Mouse (Mus musculus) testis, postnatal 10 days (tissue): ENCODE measurements around the gene Golim4.
A peak's percentile ranks its signal among the peaks of the same experiment; 100 is the strongest.

Experiments used
- DNase-seq: peaks from one replicate; pipeline ENCODE4 v3.0.0; 2021; ENCODE audit warnings: low spot score

Gene Golim4

DNA sequence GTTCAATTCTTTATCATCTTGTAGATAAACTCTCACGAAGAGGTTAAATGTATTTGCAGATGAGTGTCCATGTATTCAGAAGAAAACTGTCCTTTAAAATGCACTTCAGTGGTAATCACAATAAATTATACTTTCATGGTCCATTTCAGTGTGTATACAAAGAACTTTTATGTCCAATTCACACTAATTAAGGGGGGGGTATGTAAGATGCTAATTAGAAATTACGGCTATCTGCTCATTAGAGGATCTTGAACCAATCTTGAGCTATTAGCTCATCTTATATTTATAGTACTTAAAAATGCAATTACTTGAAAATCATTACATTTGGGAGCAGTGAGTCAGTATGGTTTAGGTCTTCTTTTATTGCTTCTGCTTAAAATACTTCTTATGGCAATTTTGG lies 31.6 kb downstream of the Golim4 start:
- no peak for DNase-seq

DNA sequence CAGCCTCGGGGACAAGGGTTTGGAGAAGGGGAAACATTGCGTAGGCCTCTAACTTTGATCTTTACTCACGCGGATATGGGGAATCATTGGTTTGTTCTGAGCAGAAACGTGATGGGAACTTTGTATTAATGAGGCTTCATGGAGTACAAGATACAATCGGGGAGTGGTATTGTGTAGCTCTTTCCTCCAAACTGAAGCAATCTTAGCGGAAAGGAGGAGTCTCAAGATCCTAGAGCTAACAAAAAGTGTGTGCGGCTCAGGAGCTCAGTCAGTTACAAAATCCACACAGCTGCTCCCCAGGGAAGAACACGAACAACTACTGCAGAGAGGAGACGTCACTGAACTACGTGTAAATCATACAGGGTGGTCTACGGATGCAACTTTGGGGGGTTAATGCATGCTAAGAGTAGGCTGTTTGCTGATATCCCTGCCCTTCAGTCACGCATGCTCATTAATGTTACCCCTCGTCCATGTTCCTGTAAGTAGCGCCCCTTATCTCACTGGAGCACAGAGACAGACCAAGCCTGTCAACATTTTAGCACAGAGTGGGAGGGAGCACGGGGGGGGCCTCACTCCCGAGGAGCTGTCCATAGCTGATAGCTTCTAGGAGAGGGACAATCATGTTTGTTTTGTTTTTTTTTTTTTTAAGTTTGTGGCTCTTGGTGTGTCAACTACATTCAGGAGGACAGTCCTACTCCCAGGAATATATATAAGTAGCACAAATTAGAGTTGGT lies 38.8 kb downstream of the Golim4 start:
- no peak for DNase-seq

DNA sequence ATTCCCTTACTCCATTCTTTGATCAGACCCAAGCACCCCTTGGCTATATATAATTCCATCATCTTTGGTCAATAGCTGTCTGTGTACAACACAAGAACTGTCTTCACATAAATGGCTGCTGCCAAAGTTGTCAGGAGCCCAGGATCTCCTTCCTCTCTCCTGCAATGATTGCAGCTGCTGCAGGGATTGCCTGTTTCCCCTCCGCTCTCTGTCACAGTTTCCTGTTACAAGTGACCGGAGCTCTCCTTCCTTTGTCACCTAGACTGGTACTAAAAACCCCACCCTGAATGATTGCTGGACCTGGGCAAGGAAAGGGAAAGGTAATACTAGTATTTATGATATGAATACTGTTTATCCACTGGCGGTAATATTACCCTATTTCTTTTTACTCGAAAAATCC lies 44.0 kb downstream of the Golim4 start:
- no peak for DNase-seq

DNA sequence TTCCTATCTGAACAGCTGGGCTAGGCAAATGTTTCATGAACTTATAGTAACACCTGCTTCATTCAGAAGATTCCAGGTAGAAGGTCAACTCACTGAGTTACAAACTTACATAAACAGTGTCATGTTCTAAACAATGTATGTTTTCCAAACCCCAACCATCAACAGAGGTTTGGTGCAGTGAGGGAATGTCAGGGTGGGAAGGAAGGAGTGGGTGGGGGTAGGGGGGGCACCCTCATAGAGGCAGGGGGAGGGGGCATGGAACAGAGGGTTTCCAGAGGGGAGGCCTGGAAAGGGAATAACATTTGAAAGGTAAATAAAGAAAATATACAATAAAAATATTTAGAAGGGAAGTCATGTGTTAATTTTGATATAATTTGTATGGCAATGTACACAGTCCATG lies 46.0 kb downstream of the Golim4 start:
- DNase-seq = no peak

DNA sequence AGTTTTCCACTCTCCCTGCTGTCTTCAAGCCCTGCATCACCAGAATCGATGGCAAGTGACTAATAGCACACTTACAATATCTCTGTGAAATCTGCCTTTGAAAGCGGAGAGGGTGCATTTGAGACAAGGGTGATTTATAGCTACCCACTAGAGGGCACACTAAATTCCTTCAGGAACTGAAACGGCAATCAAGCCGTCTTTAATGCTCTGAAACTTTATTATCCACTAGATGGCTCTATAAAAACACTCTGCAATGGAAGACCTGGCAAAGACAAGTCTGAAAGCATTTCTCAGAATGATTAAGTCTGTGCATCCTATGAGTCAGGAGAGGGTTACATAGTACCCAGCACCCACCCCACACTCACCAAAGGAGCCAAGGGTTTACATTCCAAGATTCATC lies 46.5 kb downstream of the Golim4 start:
- no peak for DNase-seq

DNA sequence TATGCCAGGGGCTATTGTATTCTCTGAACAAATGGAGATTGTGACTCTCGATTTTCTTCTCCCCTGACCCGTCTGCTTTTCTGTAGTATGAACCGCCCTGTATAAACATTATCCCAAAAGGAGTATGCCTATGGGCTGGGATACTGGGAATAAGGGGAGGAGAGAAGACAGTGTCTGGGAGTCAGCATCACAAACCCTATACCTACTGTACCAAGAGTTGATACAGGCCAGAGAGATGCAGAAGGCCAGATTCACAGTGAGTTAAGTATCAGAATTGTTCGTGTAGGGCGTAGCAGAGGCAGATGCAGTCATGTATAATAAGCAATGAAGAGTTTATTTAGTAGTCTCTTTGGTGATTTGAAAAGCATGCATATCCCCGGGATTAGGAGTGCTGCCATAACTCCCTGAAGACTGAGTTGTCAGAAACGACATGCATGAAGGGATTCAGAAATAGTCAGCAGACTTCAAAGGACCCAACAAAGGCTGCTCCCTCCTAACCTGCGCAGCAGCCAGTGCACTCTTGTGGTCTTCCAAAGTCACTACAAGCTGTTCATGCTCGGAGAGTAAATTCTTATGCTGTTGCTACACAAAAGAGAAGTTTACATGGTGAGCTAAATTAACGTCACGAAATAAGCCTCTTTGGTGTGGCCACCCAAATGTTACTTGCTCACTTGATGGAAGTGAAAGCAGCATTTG lies 54.7 kb downstream of the Golim4 start:
- no peak for DNase-seq

DNA sequence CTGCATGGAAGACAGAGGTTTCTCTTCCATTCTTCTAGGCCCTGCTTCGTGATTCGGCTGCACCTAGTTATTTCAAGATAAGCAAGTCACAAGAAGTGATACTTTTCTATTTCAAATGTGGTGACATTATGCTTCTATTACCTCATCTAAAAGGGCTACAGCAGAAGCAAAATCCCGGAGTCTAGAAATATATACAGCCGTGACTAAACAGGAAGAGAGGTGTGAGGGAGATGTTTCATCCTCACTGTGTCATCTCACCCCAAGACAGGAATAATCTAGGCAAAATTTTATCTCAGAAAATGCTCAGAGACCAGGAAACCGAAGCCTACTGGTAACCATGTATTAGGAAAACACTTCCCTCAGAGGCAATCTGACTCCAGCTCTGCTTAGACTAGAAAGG lies 61.7 kb downstream of the Golim4 start:
- no peak for DNase-seq

DNA sequence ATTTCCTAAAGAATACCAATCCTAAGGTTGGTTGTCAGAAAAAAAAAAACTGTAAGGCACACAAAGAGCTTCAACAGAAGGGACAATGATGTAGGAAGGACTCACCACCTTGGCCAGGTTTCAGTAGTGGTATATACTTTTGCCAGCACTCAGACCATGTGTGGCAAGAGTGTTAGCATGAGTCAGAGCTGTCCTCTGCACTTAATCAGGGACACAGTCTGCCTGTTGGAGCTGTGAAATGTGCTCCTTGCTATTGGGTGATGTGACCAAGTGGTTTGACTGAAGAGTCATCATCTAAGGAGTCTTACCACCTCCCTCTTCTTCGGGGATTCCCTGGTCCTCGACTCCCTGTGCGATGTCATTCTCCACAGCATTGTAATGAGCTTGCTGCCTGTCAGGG lies 65.2 kb downstream of the Golim4 start:
- no peak for DNase-seq

DNA sequence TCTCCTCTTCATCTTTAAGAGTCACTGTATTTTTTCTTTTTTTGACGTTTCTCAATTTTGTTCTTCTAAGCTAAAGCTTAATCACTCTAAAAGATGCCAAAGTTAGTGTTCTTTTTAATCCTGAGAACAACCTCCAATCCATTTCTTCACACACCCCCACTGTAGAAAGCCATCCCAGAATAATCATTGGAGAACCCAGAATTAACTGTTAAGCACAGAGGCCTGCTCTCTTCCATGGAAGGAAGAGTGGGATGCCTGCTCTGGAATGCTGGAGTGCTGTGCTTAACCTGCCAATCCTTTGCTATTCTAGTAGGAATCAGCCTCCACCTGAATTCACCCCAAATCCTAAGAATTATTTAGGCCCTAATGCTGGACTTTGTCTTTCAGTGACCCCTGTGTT lies 67.4 kb downstream of the Golim4 start:
- no peak for DNase-seq

DNA sequence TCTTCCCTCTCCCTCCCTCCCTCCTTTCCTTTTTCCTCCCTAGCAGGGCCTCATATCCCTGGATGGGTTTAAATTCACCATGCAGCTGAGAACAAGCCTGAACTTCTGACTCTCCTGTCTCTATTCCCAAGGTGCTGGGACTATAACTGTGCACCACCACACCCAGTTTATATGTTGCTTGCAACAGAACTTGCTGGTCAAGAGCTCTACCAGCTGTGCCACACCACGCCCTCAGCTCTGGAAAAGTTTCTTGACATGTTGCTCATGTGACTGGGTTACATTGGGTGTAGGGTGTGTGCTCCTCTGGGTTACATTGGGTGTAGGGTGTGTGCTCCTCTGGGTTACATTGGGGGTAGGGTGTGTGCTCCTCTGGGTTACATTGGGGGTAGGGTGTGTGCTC lies 75.2 kb downstream of the Golim4 start:
- DNase-seq = no peak

DNA sequence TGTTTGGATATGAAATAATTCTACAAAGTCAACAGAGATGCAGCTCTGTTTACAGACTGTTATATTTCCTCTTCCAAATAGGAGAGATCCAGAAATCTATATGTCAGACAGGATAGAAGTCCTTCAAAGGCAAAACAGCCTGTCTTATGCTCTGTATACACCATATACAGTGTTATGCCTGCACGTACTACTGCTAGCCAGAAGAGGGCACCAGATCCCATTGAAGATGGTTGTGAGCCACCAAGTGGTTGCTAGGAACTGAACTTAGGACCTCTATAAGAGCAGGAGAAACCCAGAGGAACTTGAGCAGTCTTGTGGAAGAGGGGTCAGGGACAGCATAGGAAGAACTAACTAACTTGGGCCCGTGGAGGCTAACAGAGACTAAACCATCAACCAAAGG lies 77.5 kb downstream of the Golim4 start:
- DNase-seq = no peak

DNA sequence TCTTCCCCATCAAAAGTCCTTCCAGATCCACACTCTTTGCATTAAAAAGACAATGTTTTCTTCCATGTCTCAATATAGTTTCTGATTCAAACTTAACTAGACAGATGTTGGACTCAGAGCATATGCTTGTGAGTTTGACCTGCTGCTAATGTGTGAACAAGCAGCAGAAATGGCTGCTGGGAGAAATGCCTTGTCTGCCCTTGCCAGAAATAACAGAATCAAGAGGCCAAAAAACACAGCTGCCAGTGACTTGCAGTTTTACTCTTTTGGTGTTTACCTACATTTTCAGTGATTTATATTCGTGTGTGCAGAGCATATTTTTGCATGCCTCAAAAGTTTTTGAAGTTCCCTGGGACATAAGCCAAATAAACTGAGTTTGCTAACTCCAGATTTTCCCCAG lies 87.9 kb downstream of the Golim4 start:
- no peak for DNase-seq

DNA sequence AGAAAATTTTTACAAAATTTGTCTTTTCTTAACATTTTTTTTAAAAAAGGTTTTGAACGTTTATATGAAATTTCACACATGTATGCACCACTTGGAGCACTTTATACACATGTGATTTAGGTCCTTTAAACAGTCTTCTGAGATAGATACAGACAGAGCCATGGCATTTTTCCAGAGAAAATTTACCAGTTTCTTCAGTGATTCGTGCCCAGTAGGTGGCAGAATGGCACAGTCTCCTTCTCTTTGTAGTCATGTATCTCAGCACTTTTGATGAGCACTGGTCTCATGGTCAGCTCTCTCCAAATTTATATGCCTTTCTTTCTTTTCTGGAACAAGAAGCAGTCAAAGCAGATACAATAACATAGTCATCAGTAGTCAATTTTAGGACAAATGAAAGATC lies 92.5 kb downstream of the Golim4 start:
- no peak for DNase-seq

DNA sequence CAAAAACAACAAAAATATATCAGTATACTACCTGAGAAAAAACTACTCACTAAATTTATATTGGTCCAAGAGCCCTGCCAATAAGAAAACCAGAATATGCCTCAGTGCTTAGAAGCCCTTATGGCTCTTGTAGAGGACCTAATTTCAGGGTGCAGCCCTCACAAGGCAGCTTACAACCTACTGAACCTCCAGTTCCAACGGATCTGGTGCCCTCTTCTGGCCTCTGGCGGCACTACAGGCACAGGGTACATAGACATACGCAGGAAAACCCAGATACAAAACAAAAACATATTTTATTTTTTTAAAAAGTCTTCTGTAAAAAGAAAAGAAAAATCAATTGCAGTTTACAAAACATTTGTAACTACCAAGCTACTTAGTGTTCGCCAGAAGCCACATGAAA lies 95.1 kb downstream of the Golim4 start:
- peak; percentile 79 for DNase-seq

DNA sequence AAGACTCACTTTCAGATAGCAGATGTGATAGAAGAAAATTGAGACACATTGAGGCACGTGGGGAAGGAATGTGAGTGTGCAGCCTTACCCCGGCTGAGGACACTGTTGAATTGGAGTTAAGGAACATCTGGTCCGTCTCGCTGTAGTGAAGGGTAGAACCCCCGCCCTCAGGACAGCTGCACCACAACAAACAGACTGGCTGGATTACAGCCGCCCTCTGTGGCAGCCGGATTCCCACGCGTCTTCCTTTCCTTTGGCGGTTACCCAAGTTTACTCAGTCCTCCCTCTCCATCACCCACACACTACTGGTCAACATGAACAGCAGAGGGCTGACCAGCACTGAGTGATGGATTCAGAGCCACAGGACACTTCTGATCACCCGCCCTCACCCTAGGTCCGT lies 96.0 kb downstream of the Golim4 start:
- no peak for DNase-seq

DNA sequence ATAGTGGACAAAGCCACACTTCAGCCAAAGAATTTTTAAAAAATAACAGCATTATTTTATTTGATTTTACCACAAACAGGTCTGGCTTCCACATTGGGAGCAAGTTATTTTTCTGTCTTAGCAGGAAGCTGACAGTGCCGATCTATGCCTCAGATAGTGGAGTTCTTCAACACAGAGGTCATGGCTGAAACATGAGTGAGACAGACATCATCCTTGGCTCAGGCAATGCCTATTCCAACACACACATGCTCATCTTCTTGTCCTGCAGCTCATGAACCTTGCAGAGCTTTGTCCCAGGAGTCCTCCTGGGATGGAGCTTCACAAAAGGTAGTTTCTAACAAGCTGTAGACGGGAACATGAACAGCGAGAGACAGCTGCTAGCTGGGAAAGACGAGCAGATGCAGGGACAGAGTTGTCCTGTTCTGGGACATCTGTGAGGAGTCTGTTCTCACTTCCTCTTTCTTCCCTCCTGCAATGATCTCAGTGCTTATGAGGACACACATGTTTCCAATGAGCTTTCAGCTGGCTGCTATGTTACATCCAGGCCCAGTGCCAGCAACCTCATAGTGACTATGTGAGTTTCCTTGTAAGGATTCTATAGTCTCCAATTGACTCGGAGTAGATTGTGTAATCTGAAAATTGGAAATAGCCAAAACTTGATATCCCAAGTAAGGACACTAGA lies 121.3 kb downstream of the Golim4 start:
- no peak for DNase-seq

DNA sequence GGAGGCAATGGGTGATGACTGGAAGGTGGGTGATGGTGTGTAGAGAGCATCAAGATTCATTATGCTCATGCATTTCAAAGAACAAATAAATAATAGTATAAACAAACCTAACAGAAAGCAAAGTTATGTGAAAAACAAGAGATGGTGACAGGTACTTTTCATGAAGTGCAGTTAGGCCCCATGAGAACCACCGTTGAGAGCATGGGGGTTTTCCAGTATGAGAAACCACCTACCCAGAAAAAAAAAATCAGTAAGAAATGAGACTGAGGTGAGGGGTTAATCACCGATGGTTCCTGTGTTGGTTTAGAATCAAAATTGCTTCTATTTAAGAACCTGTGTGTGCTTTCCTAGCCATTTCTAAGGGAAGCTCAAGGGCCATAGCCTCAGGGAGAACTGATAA lies 121.9 kb downstream of the Golim4 start:
- no peak for DNase-seq
